Mouse (Mus musculus) embryonic fibroblast, embryonic 13.5 days (primary cell): ENCODE measurements around the gene Polr2a. TPM values are rescaled to one million over a fixed set of nuclear protein-coding genes. Genes with fewer than 3 reads are reported as not detected.
"Not testable (repeated sequence)": the region's sequence is repeated elsewhere in the genome, so short reads cannot be mapped to it uniquely, and the experiment has no call there.

Source experiments
- H3K27ac ChIP-seq: 2 replicates; pipeline ENCODE4 v1.5.1; 2012; ENCODE audit warnings: low read length, control low read depth, inconsistent platforms; ENCODE audit not compliant: insufficient read depth
- H3K4me1 ChIP-seq: 2 replicates; pipeline ENCODE4 v1.6.1; 2011; ENCODE audit warnings: low read length; ENCODE audit not compliant: control insufficient read depth, insufficient read depth
- H3K4me3 ChIP-seq: 2 replicates; pipeline ENCODE4 v1.5.1; 2011; ENCODE audit warnings: mild to moderate bottlenecking, control low read depth, low read length; ENCODE audit not compliant: insufficient read depth
- CTCF ChIP-seq: IDR thresholded peaks from 2 replicates; pipeline ENCODE4 v1.5.1; 2011; ENCODE audit warnings: mild to moderate bottlenecking, control low read depth, low read length, moderate library complexity, borderline replicate concordance; ENCODE audit not compliant: insufficient read depth
- POLR2A ChIP-seq: IDR thresholded peaks from 2 replicates; pipeline ENCODE4 v1.6.1; 2011; ENCODE audit warnings: low read depth, mild to moderate bottlenecking, control low read depth, low read length, moderate library complexity
- polyA plus RNA-seq: library from polyadenylated mRNA; stranded (reverse); fragments of >200 nt; gene quantifications from 2 replicates; pipeline ENCODE4 v1.2.4, GENCODE M21; 2011; ENCODE audit warnings: low read depth; ENCODE audit not compliant: missing spikeins, insufficient read length

Gene Polr2a
- polyA plus RNA-seq, 1 experiment, result 90.9 TPM

GRCm38 (mm10) chr11:69758090-69758456 is 364 bp downstream of the Polr2a start:
- Histone ChIP-seq H3K4me3 (peak overlapping the region; percentile 98), H3K4me1 (peaks cover 14% of the 10 kb centered on the region), H3K27ac (peak overlapping the region; percentile 88)
- no peak; the same call in 1 of the 2 replicates for TF ChIP-seq POLR2A
- TF ChIP-seq CTCF, result no peak

- Histone ChIP-seq H3K4me1 (peaks cover 16% of the 10 kb centered on the region), H3K4me3 (peak overlapping the region; percentile 98), H3K27ac (peak overlapping the region; percentile 64)
- TF ChIP-seq CTCF, result no peak
- TF ChIP-seq POLR2A, result no peak
Measured at GRCm38 (mm10) chr11:69757303-69758089, 941 bp downstream of the Polr2a start.

GRCm38 (mm10) chr11:69754701-69755100 is 3.7 kb downstream of the Polr2a start:
- TF ChIP-seq CTCF, result no peak
- no peak for TF ChIP-seq POLR2A
- H3K27ac ChIP-seq, result no peak overlapping the region
- peaks cover 11% of the 10 kb centered on the region for H3K4me1 ChIP-seq
- no peak overlapping the region for H3K4me3 ChIP-seq

GRCm38 (mm10) chr11:69754233-69754632 is 4.2 kb downstream of the Polr2a start:
- no peak overlapping the region for H3K4me3 ChIP-seq
- TF ChIP-seq POLR2A (no peak), CTCF (no peak)
- H3K27ac ChIP-seq, result no peak overlapping the region
- H3K4me1 ChIP-seq, result peaks cover 11% of the 10 kb centered on the region

GRCm38 (mm10) chr11:69752686-69753085 is 5.8 kb downstream of the Polr2a start:
- TF ChIP-seq CTCF, result no peak
- H3K27ac ChIP-seq, result no peak overlapping the region
- peaks cover 11% of the 10 kb centered on the region for H3K4me1 ChIP-seq

GRCm38 (mm10) chr11:69751635-69752034 is 6.8 kb downstream of the Polr2a start:
- peaks cover 9% of the 10 kb centered on the region for H3K4me1 ChIP-seq
- H3K4me3 ChIP-seq, result no peak overlapping the region
- H3K27ac ChIP-seq, result no peak overlapping the region
- TF ChIP-seq POLR2A, result no peak
- TF ChIP-seq CTCF, result no peak

More at GRCm38 (mm10) chr11:69752686-69753085, 5.8 kb downstream of the Polr2a start:
- no peak overlapping the region for H3K4me3 ChIP-seq

GRCm38 (mm10) chr11:69731408-69731807 is 27.0 kb downstream of the Polr2a start:
- H3K4me1 ChIP-seq, H3K4me3 ChIP-seq, H3K27ac ChIP-seq: not testable (repeated sequence)

GRCm38 (mm10) chr11:69729063-69729462 is 29.4 kb downstream of the Polr2a start:
- Histone ChIP-seq H3K4me1 (no peaks in the 10 kb centered on the region), H3K27ac (no peak overlapping the region), H3K4me3 (no peak overlapping the region)
- peak; percentile 15; the same call in 1 of the 2 replicates for TF ChIP-seq CTCF
- no peak for TF ChIP-seq POLR2A

- TF ChIP-seq POLR2A (no peak), CTCF (no peak)
- Histone ChIP-seq H3K4me3 (no peak overlapping the region), H3K4me1 (no peaks in the 10 kb centered on the region), H3K27ac (no peak overlapping the region)
Measured at GRCm38 (mm10) chr11:69725951-69726350, 32.5 kb downstream of the Polr2a start.

- Histone ChIP-seq H3K4me1 (no peaks in the 10 kb centered on the region), H3K4me3 (no peak overlapping the region), H3K27ac (no peak overlapping the region)
- TF ChIP-seq POLR2A, result no peak
- no peak for TF ChIP-seq CTCF
Measured at GRCm38 (mm10) chr11:69723074-69723473, 35.4 kb downstream of the Polr2a start.

- peaks cover 3% of the 10 kb centered on the region; the same call in 1 of the 2 replicates for H3K4me1 ChIP-seq
- no peak overlapping the region for H3K27ac ChIP-seq
- no peak overlapping the region for H3K4me3 ChIP-seq
- TF ChIP-seq CTCF, result no peak
Measured at GRCm38 (mm10) chr11:69720852-69721251, 37.6 kb downstream of the Polr2a start.
